Mouse (Mus musculus): ENCODE data around the gene Chst15. TPM values are rescaled to one million over a fixed set of nuclear protein-coding genes. Genes with fewer than 3 reads are reported as not detected.

Chst15 gene
- 27.5 and 28.0 TPM in 2 replicates for polyA plus RNA-seq (2016; fragmentation: Nextera tagmentation; extraction: Ambion mirVana)

DNA sequence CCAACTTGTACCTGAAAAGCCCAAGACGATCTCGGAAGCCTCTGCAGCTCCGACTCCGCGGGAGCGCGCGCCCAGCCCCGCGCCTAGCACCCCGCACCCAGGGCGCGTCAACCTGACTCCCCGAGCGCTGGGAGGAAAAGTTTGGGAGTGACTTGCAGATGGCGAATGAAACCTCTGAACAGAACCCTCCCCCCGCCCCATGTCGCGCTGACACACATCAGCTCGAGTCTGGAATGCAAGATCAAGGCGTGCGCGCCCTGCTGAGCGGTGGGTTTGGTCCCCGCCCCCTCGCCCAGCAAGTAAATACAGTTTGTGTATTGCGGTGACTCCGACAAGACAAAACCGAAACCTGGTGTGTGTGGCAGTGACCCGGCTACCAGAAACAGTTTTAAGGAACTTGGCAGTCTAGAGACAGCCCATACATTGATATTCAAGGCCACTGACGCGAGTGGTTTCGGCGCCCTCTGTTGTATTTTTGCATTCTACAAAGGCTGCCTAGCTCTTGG lies at the start of gene Chst15:
Chst15 (minus strand) TSS at position 193 of the 506 bp plus-strand sequence.
- Histone ChIP-seq H3K36me3 (no peaks in the 10 kb centered on the region), H3K9me3 (no peaks in the 10 kb centered on the region), H3K27me3 (0 out of 2 replicates have a peak, but pooled peaks cover 6% of the 10 kb centered on the region), H3K4me2 (replicated peaks) (peak within 1 kb of the TSS; percentile 95), H3K4me1 (peaks cover 23% of the 10 kb centered on the region), H3K9ac (replicated peaks) (peak within 1 kb of the TSS; percentile 90), H3K27ac (replicated peaks) (peak within 1 kb of the TSS; percentile 88), H3K4me3 (peak within 1 kb of the TSS; percentile 78)
- ATAC-seq (ENCODE audit: low FRiP score, low read depth): peak; percentile 45
- under 1% methylated on average over 34 of the region's 34 CpGs for WGBS

DNA sequence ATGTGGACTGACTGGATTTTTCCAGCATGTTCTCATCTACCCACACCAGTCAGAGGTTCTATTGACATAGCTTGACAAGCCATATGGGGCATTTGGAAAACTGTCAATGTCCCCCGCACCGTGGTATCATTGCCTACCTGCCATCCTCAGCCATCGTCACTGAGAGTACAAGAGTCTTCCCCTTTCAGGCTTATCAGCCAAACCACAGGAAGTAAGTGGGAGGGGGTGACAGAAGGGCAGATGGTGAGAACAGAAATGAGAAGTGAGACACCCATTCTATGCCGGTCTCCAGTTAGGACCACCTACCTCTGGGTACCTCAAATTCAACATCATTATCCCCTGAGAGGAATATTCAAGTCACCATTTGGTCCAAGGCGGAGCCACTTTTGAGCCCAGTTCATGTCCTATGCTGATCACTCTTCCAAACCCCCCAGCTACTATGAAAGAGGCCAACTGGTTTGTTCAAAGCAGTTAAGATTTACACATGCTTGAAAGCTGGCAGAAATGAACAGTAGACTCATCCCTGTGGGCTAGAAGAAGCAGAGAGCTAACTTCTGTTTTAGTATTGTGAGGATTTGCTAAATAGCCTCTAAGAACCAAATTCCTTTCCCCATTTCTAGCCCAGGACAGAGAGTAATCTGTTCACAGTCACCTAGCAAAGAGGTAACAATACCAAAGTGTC lies 48.8 kb upstream of the Chst15 start:
- H3K27me3 ChIP-seq: peaks cover 3% of the 10 kb centered on the region; the same call in 1 of the 2 replicates
- 94% methylated on average over 5 of the region's 5 CpGs for WGBS
- 0 out of 2 replicates have a peak, but pooled peaks cover 2% of the 10 kb centered on the region for H3K9me3 ChIP-seq
- no peak overlapping the region for H3K9ac ChIP-seq (replicated peaks)
- ATAC-seq (ENCODE audit: low FRiP score, low read depth): no peak
- H3K27ac ChIP-seq (replicated peaks): no peak overlapping the region
- H3K4me3 ChIP-seq: no peak overlapping the region
- H3K4me1 ChIP-seq: no peaks in the 10 kb centered on the region
- H3K36me3 ChIP-seq: no peaks in the 10 kb centered on the region
- no peak overlapping the region for H3K4me2 ChIP-seq (replicated peaks)

DNA sequence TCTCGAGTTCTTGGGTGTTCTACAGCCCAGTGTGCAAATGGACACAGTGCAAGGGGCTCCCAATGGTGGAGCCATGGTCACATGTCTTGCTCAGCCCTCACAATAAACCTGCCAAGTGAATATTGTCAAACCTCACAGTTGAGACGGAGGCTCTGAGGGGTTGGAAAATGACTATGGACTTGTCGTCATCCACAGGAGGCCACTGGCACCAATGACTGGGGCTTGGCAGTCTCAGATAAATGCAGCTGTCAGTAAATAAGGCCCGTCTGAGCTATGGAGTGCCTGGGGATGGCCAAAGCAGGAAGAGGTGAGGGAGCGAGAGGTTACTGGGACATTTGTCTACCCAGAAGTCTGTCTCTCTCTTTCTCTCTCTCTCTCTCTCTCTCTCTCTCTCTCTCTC lies 48.1 kb upstream of the Chst15 start:
- Histone ChIP-seq H3K4me3 (no peak overlapping the region), H3K36me3 (no peaks in the 10 kb centered on the region), H3K27me3 (peaks cover 3% of the 10 kb centered on the region; the same call in 1 of the 2 replicates), H3K27ac (replicated peaks) (no peak overlapping the region), H3K9me3 (0 out of 2 replicates have a peak, but pooled peaks cover 3% of the 10 kb centered on the region), H3K4me1 (no peaks in the 10 kb centered on the region), H3K4me2 (replicated peaks) (no peak overlapping the region), H3K9ac (replicated peaks) (no peak overlapping the region)
- ATAC-seq (ENCODE audit: low FRiP score, low read depth): no peak
- 89% methylated on average over 5 of the region's 5 CpGs for WGBS

DNA sequence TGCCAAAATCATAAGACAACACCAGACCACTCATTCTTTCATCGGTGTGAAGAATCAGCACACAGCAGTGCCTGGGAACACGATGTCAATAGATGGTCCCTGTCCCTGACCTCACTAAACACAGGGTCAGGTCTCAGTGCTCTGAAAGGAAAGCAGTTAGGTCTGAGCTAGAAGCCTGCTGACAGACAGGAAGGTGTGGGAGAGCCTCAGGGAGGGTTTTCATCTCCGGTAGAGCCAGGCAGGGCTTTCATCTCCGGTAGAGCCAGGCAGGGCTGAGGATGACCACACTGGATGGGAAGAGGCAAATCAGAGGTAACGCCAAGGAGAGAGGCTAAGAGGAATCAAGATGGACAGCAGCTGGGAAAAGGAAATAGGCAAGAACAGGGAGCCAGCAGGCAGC lies 47.5 kb upstream of the Chst15 start:
- peaks cover 6% of the 10 kb centered on the region; the same call in 1 of the 2 replicates for H3K27me3 ChIP-seq
- H3K27ac ChIP-seq (replicated peaks): no peak overlapping the region
- H3K36me3 ChIP-seq: no peaks in the 10 kb centered on the region
- H3K4me2 ChIP-seq (replicated peaks): no peak overlapping the region
- 78% methylated on average over 5 of the region's 5 CpGs for WGBS
- H3K4me1 ChIP-seq: no peaks in the 10 kb centered on the region
- H3K9ac ChIP-seq (replicated peaks): no peak overlapping the region
- H3K9me3 ChIP-seq: 0 out of 2 replicates have a peak, but pooled peaks cover 3% of the 10 kb centered on the region
- H3K4me3 ChIP-seq: no peak overlapping the region
- ATAC-seq (ENCODE audit: low FRiP score, low read depth): no peak

DNA sequence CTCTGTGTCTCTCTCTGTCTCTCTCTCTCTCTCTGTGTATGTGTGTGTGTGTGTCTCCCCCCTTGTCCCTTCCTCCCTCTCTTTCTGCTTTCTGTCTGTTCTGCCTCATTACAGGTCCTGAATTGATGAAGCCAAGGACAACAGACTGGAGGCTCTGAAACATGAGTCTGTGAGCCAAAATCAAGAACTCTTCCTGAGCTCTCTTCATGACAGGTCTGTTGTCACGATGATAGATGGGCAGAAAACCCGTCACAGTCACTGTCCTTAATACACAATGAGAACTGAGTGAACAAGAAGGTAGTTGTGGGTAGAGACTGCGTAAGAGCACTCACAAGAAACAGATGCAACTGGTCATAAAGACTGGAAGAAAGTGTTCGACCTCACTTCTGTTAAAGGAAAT lies 43.3 kb upstream of the Chst15 start:
- H3K27me3 ChIP-seq: peaks cover 2% of the 10 kb centered on the region
- no peaks in the 10 kb centered on the region for H3K36me3 ChIP-seq
- peaks cover 13% of the 10 kb centered on the region for H3K4me1 ChIP-seq
- no peak overlapping the region for H3K27ac ChIP-seq (replicated peaks)
- H3K4me2 ChIP-seq (replicated peaks): no peak overlapping the region
- ATAC-seq (ENCODE audit: low FRiP score, low read depth): no peak
- 81% methylated on average over 4 of the region's 4 CpGs for WGBS
- 0 out of 2 replicates have a peak, but pooled peaks cover 3% of the 10 kb centered on the region for H3K9me3 ChIP-seq
- no peak overlapping the region for H3K9ac ChIP-seq (replicated peaks)
- H3K4me3 ChIP-seq: no peak overlapping the region

DNA sequence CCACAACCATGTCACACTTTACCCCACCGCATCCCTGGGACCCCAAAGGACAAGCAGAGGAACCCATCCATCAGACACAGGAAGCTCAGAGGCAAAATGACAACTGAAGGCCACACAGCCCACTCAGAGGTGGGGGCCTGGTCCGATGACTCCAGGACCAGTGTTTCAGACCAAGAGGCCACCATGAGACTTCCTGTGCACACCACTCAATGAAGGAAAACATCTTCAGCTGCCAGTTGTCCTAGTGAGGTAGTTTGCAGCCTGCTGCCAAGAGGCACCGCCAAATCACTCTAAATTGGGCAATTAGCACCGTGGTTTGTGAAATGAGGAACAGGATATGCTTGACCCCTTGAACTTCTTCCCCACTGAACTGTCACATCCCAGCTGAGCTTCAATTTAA lies 41.7 kb upstream of the Chst15 start:
- Histone ChIP-seq H3K4me2 (replicated peaks) (no peak overlapping the region), H3K9ac (replicated peaks) (no peak overlapping the region), H3K27ac (replicated peaks) (no peak overlapping the region), H3K36me3 (no peaks in the 10 kb centered on the region), H3K27me3 (peaks cover 2% of the 10 kb centered on the region), H3K4me3 (no peak overlapping the region), H3K4me1 (peaks cover 13% of the 10 kb centered on the region), H3K9me3 (0 out of 2 replicates have a peak, but pooled peaks cover 3% of the 10 kb centered on the region)
- 68% methylated on average over 4 of the region's 4 CpGs for WGBS
- no peak for ATAC-seq (ENCODE audit: low FRiP score, low read depth)

DNA sequence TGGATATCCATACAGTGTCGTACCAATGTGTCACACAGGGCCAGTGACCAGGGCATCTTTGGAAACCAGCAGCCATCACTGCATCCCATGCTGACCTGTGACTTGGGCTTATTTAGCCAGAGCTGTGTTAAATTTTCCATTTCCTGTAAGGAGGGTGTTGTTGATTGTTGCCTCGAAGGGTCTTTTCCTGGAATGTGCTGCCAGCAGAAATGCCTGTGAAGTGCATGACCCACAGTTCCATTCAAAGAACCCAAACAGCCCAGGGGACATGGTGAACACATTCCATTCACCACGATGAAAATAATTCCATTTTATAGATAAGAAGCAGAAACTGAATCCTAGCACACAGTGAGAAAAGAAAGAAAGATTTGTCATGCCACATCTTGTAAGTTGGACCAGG lies 41.2 kb upstream of the Chst15 start:
- no peak for ATAC-seq (ENCODE audit: low FRiP score, low read depth)
- Histone ChIP-seq H3K27me3 (peaks cover 2% of the 10 kb centered on the region), H3K4me3 (no peak overlapping the region), H3K4me2 (replicated peaks) (no peak overlapping the region), H3K9ac (replicated peaks) (no peak overlapping the region), H3K36me3 (no peaks in the 10 kb centered on the region), H3K27ac (replicated peaks) (no peak overlapping the region), H3K4me1 (peaks cover 13% of the 10 kb centered on the region), H3K9me3 (0 out of 2 replicates have a peak, but pooled peaks cover 3% of the 10 kb centered on the region)
- 56% methylated on average over 3 of the region's 3 CpGs for WGBS

DNA sequence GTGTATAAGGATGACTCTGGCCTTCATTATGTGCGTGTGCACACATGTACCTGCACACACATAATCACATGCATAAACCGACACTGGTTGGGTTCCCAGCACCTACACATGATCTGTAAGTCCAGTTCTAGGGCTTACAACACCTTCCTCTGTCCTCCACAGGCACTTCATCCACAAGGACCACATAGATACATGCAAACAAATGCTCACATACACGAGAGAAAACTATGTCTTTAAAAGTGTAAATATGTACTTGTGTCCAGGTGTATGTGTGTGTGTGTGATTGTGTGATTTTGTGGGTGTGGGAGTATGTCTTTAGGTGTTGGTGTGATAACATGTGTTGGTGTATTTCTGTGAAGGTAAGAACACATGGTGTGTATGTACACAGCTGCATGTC lies 40.8 kb upstream of the Chst15 start:
- ATAC-seq (ENCODE audit: low FRiP score, low read depth): no peak
- H3K9me3 ChIP-seq: 0 out of 2 replicates have a peak, but pooled peaks cover 3% of the 10 kb centered on the region
- H3K36me3 ChIP-seq: no peaks in the 10 kb centered on the region
- H3K4me2 ChIP-seq (replicated peaks): no peak overlapping the region
- peaks cover 13% of the 10 kb centered on the region for H3K4me1 ChIP-seq
- no peak overlapping the region for H3K27ac ChIP-seq (replicated peaks)
- H3K9ac ChIP-seq (replicated peaks): no peak overlapping the region
- H3K4me3 ChIP-seq: no peak overlapping the region
- peaks cover 2% of the 10 kb centered on the region for H3K27me3 ChIP-seq
- 88% methylated on average over 3 of the region's 3 CpGs for WGBS

DNA sequence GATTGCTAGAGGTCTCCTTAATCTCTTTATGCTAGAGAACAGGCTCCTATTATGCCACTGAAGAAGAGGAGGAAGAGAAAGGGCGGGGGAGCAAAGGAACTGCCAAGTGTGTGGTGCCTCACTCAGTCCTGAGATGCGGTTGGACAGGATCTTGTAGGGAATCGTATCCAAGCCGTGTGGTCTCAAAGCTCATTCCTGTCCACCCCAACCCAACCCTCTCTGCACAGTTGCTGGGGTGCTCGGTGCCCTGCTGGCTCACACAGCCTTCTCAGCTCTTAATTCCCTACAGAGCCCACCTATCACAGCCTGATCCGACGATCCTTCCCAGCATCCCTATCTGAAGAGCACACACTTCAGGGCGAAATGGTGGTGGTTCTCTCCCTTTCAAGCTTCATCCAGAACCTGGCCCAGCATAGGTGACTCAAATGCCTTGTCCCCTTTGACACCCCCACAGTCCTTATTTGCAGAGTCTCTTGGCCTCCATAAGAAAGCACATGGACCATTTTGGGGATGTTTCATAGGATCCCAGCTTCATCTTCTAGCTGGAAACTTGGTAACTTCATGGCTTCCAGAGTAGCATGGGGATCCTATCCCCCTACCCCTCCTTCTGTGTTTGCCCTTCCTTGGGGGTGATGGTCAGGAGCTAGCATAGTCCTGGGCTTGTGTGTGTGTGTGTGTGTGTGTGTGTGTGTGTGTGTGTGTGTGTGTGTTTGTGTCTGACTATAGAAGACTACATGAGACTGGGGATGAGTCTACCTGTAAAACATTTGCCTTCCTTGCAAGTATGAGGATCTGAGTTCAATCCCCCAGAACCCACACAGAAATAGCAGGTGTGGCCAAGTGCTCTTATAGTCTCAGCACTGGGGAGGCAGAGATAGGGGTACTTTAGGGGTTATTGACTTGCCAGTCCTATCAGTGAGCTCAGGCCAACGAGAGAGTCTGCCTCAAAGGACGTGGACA lies 40.1 kb upstream of the Chst15 start:
- Histone ChIP-seq H3K9me3 (0 out of 2 replicates have a peak, but pooled peaks cover 3% of the 10 kb centered on the region), H3K9ac (replicated peaks) (no peak overlapping the region), H3K27ac (replicated peaks) (no peak overlapping the region), H3K4me1 (peaks cover 13% of the 10 kb centered on the region), H3K27me3 (peaks cover 2% of the 10 kb centered on the region), H3K4me3 (no peak overlapping the region), H3K36me3 (no peaks in the 10 kb centered on the region), H3K4me2 (replicated peaks) (no peak overlapping the region)
- 29% methylated on average over 10 of the region's 10 CpGs for WGBS
- ATAC-seq (ENCODE audit: low FRiP score, low read depth): no peak; the same call in 1 of the 2 replicates

DNA sequence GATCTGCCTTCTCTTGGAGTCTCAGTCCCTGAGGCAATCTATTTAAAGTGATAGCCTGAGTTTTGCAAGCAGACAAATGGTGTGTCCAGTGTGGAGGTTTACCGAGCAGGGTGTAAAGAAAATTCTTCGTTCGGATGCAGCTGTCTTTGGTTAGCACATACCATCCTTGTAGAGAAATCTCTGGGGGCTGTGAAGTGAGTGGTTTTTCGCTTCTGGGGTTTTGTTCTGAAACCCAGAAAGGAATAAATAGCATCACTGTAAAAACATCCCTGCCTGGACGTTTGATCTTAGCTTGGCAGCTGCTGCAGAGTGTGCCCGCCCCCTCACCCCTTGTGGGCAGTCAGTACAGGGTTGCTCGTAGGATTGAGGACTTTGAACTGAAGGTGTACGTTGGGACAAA lies 39.2 kb upstream of the Chst15 start:
- Histone ChIP-seq H3K9ac (replicated peaks) (no peak overlapping the region), H3K27ac (replicated peaks) (no peak overlapping the region), H3K27me3 (peaks cover 2% of the 10 kb centered on the region), H3K4me1 (peaks cover 13% of the 10 kb centered on the region), H3K9me3 (0 out of 2 replicates have a peak, but pooled peaks cover 3% of the 10 kb centered on the region), H3K4me3 (no peak overlapping the region), H3K4me2 (replicated peaks) (no peak overlapping the region), H3K36me3 (no peaks in the 10 kb centered on the region)
- 18% methylated on average over 8 of the region's 8 CpGs for WGBS
- ATAC-seq (ENCODE audit: low FRiP score, low read depth): no peak

DNA sequence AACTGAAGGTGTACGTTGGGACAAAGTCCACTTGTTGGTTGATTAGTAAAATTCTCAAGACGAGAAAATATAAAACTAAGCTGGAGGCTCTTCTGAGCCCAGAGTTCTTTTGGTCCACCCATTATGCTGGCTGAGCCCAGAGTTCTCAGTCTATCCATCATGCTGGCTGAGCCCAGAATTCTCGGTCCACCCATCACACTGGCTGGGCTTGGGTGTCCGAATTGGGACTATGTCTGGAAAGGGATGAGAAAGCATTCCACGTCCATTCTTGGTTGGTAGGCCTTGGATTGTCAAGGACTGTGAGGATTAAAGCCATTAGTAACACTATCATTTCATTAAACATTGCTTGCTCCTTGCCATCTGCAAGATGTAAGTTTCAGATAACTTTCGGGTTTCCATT lies 38.7 kb upstream of the Chst15 start:
- Histone ChIP-seq H3K27ac (replicated peaks) (no peak overlapping the region), H3K9me3 (0 out of 2 replicates have a peak, but pooled peaks cover under 1% of the 10 kb centered on the region), H3K27me3 (peaks cover 2% of the 10 kb centered on the region), H3K4me3 (no peak overlapping the region), H3K4me1 (peaks cover 13% of the 10 kb centered on the region), H3K4me2 (replicated peaks) (no peak overlapping the region), H3K36me3 (no peaks in the 10 kb centered on the region), H3K9ac (replicated peaks) (no peak overlapping the region)
- WGBS: 72% methylated on average over 6 of the region's 6 CpGs
- no peak for ATAC-seq (ENCODE audit: low FRiP score, low read depth)

Data from midbrain, embryonic 12.5 days (tissue).